Mouse (Mus musculus) hindbrain, embryonic 10.5 days (tissue): ENCODE measurements around the gene Det1. TPM values are rescaled to one million over a fixed set of nuclear protein-coding genes. Genes with fewer than 3 reads are reported as not detected.

Experiments
- DNase-seq: peaks from one replicate; pipeline ENCODE4 v3.0.0-alpha.2; 2017; ENCODE audit warnings: low spot score
- H3K27ac ChIP-seq: fragments of 300-500 bp; sonication (generic); 2 replicates; pipeline ENCODE4 v1.5.1; 2016; ENCODE audit warnings: mild to moderate bottlenecking, moderate library complexity
- H3K27me3 ChIP-seq: fragments of 300-500 bp; sonication (generic); 2 replicates; pipeline ENCODE4 v1.6.1; 2016; ENCODE audit warnings: mild to moderate bottlenecking; ENCODE audit not compliant: poor library complexity, insufficient read depth, severe bottlenecking
- H3K36me3 ChIP-seq: fragments of 300-500 bp; sonication (generic); 2 replicates; pipeline ENCODE4 v1.6.1; 2016; ENCODE audit warnings: mild to moderate bottlenecking, moderate library complexity
- H3K4me1 ChIP-seq: fragments of 300-500 bp; sonication (generic); replicated peaks from 2 replicates; pipeline ENCODE4 v1.6.1; 2016; ENCODE audit warnings: mild to moderate bottlenecking
- H3K4me3 ChIP-seq: fragments of 300-500 bp; sonication (generic); 2 replicates; pipeline ENCODE4 v1.5.1; 2016; ENCODE audit warnings: mild to moderate bottlenecking, moderate library complexity
- H3K9me3 ChIP-seq: fragments of 300-500 bp; sonication (generic); 2 replicates; pipeline ENCODE4 v1.6.1; 2016; ENCODE audit warnings: mild to moderate bottlenecking, moderate library complexity
- WGBS: fragments of 180-500 bp; shearing (Covaris S2); methylation state at CpG from one replicate; pipeline ENCODE4 v1.1.7; 2016; 5-methylcytosine and 5-hydroxymethylcytosine counted together
- polyA plus RNA-seq: library from polyadenylated mRNA; unstranded; fragments of >200 nt; fragmentation: Nextera tagmentation; extraction: Ambion mirVana; gene quantifications from 2 replicates; pipeline ENCODE4 v1.2.1, GENCODE M21; 2016

The Det1 gene
- polyA plus RNA-seq, 1 experiment from 2014 or later = 20.9 TPM

DNA sequence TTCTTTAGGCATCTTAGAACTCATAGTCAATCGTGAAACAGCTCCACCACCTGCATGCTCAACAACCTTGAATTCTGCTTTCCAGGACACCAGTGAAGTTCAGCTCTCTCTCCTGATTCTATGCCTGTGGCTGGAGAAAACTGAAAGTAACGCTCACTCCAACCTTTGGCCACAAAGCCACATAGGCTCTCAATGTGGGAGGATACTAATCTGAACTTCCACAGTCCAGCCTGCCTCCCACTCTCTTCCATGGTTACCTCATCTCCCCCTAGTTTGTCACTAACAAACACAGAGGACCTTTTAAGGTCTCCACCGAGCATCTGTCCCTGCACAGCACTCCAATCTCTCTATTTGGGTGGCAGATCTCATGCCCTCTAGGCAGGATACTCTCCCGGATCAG, 11.4 kb downstream of the Det1 start:
- H3K27ac ChIP-seq = no peak overlapping the region
- DNase-seq = no peak
- whole genome bisulfite sequencing = 92% methylated on average over 4 of the region's 4 CpGs
- H3K9me3 ChIP-seq = no peaks in the 10 kb centered on the region
- H3K36me3 ChIP-seq = peaks cover 61% of the 10 kb centered on the region
- H3K4me1 ChIP-seq = no peaks in the 10 kb centered on the region
- H3K4me3 ChIP-seq = no peak overlapping the region
- H3K27me3 ChIP-seq = no peaks in the 10 kb centered on the region

DNA sequence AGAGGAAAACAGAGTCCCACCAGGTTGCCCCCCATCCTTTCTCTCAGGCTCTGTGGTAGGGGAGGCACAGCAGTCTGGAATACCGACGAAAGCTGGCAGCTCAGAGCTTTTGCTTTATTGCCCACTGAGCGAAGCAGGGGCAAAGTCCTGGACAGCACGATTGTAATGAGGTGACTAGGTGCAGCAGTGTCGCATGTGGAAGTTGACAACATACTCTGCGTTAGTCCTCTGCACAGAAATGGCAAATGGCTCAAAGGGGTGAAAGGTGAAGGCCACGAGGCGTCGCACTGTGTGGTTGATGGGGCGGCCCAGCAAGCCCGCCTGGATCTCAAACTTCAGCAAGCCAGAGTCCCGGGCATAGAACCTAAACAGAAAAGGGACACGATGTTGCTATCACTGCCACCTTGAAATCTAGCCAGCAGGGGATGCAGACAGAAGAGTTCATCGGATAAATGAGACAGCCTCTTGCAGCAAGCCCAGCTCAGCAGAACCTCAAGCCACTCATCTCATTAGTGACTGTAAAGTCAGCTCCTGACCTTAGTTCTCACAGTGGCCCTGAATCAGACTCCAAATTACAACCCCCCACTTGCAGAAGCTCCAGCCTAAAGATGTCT, 19.2 kb downstream of the Det1 start:
- H3K27ac ChIP-seq = no peak overlapping the region
- no peaks in the 10 kb centered on the region for H3K27me3 ChIP-seq
- H3K36me3 ChIP-seq = peaks cover 65% of the 10 kb centered on the region
- H3K4me3 ChIP-seq = no peak overlapping the region
- WGBS = 91% methylated on average over 14 of the region's 14 CpGs
- DNase-seq = no peak
- no peaks in the 10 kb centered on the region for H3K9me3 ChIP-seq
- peaks cover 8% of the 10 kb centered on the region for H3K4me1 ChIP-seq

DNA sequence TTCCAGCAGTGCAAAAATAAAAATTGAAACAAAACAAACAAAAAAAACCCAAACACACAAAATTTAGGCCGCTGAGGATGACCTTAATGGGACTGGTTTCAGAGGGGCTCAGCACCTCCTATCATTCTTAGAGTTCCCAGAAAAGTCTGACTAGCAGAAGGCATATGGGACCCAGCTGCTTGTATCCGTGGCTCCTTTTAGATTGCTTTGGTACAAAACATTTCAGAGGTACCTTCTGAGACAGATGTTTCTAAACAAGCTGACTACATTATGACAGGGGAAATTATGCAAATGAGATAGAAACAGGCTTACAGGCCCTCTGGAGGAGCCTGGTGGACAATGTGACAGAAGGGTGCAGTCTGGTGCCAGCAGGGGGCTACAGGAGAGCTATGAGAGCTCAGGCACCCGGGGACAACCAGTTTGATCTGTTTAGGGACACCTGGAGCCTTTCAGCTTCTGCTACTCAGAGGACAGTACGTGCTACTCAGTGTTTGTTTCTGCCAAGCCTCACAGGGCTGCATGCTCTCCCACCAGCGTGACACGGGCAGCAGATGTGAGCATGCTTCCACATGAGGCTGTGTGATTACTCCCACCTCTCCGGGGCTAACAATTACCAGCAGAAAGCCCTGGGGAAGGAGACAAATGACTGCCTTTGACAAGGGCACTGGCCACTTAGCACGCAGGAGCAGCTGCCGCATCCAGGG, 20.2 kb downstream of the Det1 start:
- WGBS = 67% methylated on average over 9 of the region's 9 CpGs
- Histone ChIP-seq H3K4me3 (no peak overlapping the region), H3K36me3 (peaks cover 66% of the 10 kb centered on the region), H3K9me3 (no peaks in the 10 kb centered on the region), H3K27me3 (no peaks in the 10 kb centered on the region), H3K4me1 (peaks cover 8% of the 10 kb centered on the region), H3K27ac (no peak overlapping the region; the same call in 1 of the 2 replicates)
- peak; percentile 30 for DNase-seq

DNA sequence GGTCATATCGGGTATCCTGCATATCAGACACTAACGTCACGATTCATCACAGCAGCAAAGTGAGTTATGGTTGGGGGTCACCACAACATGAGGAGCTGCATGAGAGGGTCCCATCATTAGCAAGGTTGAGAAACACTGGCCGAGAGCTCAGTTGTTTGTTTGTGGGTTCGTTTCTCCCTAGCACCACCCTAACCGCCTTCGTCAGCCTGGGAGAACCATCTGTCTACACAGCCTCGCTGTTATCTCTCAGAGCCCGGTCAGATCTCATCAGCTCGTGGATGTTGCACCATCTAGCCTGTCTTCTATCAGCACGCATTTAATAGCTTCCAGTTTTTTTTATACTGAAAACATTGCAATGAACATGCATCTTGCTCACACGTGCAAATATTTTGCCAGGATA, 28.7 kb downstream of the Det1 start:
- Histone ChIP-seq H3K27ac (no peak overlapping the region), H3K4me1 (no peaks in the 10 kb centered on the region), H3K27me3 (no peaks in the 10 kb centered on the region), H3K36me3 (peaks cover 8% of the 10 kb centered on the region), H3K9me3 (no peaks in the 10 kb centered on the region), H3K4me3 (no peak overlapping the region)
- DNase-seq = no peak
- WGBS = 85% methylated on average over 12 of the region's 12 CpGs

DNA sequence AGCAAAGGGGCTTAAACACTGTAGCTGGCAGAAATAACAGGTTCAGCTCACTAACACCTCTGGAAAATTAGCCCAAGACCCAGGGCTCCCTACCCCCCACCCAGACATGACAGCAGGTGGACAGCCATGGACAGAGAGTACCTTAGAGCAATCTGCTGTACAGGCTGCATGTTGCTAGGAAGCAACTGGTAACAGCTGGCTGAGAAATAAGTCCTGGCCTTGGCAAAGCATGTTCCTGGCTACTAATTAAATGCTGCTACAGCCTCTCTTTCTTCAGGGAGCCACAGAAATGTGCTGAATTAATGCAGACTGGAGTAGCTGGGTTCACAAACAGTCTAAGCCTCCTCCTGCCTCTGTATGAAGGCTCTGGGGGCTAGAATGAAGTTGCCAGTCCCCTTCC, 32.3 kb downstream of the Det1 start:
- Histone ChIP-seq H3K27ac (no peak overlapping the region), H3K4me1 (no peaks in the 10 kb centered on the region), H3K4me3 (no peak overlapping the region), H3K27me3 (no peaks in the 10 kb centered on the region), H3K9me3 (no peaks in the 10 kb centered on the region), H3K36me3 (no peaks in the 10 kb centered on the region)
- DNase-seq = no peak

DNA sequence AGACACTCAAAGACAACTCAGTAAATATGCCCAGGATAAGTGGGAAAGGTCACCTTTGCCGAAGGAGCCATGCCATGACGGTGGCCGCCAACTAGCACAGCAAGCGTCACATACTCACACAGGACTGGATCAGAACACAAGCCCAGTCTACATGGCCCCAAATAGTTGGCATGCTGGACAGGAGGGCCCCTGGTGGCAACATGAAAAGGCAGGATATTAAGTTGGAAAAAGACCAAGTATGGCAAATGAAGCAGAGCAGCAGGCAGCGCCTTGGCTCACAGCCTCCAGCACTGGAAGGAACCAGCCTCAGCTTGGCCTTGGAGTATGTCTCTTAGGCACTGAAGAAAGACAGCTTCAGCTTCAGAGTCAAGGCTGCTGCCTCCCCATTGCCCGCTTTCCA, 33.3 kb downstream of the Det1 start:
- WGBS = 89% methylated on average over 6 of the region's 6 CpGs
- Histone ChIP-seq H3K4me3 (no peak overlapping the region), H3K36me3 (no peaks in the 10 kb centered on the region), H3K27me3 (no peaks in the 10 kb centered on the region), H3K9me3 (no peaks in the 10 kb centered on the region), H3K4me1 (no peaks in the 10 kb centered on the region), H3K27ac (no peak overlapping the region)
- no peak for DNase-seq

DNA sequence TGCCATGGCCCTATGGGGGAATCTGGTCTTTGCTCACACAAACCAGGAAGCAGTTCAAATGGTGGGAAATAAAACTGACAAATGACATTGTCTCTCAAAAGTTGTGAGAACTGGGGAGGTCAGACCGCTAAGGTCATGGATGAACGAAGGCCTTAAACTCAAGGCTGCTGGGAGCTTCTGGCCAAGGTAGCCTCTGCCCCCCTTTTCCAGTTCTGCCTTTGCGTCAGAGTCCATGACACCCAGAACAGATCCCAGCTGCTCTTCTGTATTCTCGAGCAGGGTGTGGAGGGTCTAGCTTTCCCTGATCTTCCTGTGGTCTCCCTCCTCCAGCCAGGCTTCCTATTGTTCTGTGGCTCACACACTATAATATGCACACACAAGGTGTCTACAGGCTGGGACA, 39.9 kb downstream of the Det1 start:
- WGBS = 79% methylated on average over 4 of the region's 4 CpGs

DNA sequence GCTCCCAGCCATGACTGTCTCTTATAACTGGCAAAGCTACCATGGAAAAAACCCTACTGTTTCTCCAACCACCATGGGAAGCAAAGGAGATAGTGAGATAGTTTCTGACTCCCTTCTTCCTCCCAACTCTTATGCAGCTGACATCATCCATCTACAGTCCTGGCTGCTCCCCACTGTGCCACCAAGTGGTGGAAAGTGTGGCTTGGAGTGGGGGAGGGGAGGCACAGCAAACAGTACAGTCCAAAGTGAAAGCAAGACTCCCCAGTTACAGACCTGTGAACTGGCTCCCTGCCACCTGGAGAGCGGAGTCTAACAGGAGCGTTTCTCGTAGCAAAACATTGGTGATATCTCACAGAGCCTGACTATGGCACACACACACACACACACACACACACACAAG, 43.2 kb downstream of the Det1 start:
- Histone ChIP-seq H3K27me3 (peaks cover 11% of the 10 kb centered on the region; the same call in 1 of the 2 replicates), H3K36me3 (no peaks in the 10 kb centered on the region), H3K9me3 (no peaks in the 10 kb centered on the region), H3K4me3 (no peak overlapping the region), H3K4me1 (0 out of 2 replicates have a peak, but pooled peaks cover 2% of the 10 kb centered on the region), H3K27ac (no peak overlapping the region)
- 84% methylated on average over 3 of the region's 3 CpGs for WGBS
- no peak for DNase-seq

More for the DNA sequence above, 39.9 kb downstream of the Det1 start:
- Histone ChIP-seq H3K36me3 (no peaks in the 10 kb centered on the region), H3K4me3 (no peak overlapping the region), H3K9me3 (no peaks in the 10 kb centered on the region), H3K27me3 (no peaks in the 10 kb centered on the region), H3K4me1 (no peaks in the 10 kb centered on the region), H3K27ac (no peak overlapping the region)
- DNase-seq = no peak

DNA sequence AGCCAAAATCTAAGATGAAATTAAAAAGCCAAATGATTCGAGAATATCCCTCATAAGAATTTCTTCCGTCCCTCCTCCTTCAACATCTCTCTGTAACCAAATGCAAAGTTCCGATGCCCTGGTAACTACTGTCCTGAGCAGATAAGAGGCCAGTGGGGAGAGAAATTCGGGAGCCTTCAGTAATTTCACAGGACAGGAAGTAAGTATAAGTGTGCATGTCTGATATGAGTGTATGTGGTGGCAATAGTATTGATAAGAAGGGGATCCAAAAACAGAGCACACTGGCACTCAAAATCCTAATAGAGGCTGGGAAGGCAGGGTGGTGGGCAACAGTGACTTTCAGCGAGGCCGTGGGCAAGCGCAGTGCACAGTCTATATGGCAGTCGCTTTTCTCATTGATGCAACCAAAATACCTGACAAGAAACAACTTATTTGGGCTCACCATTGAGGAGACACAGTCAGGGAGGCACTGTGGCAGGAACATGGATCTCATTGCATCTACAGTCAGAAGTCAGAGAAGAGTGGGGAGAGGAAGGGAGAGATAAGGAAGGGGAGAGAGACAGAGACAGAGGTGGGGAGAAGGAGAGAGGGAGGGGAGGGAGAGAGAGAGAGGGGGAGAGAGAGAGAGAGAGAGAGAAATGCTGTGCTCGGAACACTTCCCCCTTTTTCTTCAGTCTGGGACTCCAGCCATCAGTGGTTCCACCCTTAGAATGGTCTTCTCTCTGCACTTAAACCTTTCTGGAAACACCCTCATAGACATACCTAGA, 47.1 kb downstream of the Det1 start:
- no peak for DNase-seq
- H3K9me3 ChIP-seq = no peaks in the 10 kb centered on the region
- no peak overlapping the region for H3K4me3 ChIP-seq
- H3K27ac ChIP-seq = no peak overlapping the region
- peaks cover 11% of the 10 kb centered on the region; the same call in 1 of the 2 replicates for H3K27me3 ChIP-seq
- 81% methylated on average over 9 of the region's 9 CpGs for WGBS
- H3K36me3 ChIP-seq = no peaks in the 10 kb centered on the region
- peaks cover 13% of the 10 kb centered on the region; the same call in 1 of the 2 replicates for H3K4me1 ChIP-seq

DNA sequence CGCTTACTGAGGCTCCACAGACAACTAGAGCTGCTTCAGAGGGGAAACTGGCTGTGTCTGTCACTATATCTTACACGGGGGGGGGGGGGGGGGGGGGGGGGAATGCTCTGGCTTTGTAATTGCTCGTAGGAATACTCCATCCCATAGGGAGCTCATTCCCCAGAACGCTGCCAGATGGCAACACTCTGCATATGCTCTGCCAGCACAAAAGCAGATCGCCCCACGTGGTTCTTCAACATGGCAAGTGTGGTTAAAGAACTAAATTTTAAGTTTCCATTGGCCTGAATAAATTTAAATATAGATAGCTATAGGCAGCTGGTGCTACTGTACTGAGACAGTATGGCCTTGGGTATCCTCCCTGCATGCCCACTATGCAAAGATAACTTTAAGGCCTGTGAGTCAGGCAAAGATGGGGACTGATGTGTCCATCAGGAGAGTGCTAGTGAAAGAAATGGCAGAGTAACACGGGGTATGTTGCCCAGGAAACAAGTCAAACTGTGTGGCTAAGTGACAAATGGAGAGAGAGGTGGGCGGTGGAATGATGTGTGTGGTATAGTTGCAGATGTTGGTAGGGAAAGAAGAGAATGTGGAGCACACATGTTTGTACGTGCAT, 49.1 kb downstream of the Det1 start:
- Histone ChIP-seq H3K36me3 (peaks cover 8% of the 10 kb centered on the region), H3K4me1 (peaks cover 13% of the 10 kb centered on the region; the same call in 1 of the 2 replicates), H3K9me3 (no peaks in the 10 kb centered on the region), H3K27me3 (peaks cover 11% of the 10 kb centered on the region; the same call in 1 of the 2 replicates), H3K4me3 (no peak overlapping the region), H3K27ac (no peak overlapping the region)
- no peak for DNase-seq
- WGBS = 47% methylated on average over 9 of the region's 9 CpGs

DNA sequence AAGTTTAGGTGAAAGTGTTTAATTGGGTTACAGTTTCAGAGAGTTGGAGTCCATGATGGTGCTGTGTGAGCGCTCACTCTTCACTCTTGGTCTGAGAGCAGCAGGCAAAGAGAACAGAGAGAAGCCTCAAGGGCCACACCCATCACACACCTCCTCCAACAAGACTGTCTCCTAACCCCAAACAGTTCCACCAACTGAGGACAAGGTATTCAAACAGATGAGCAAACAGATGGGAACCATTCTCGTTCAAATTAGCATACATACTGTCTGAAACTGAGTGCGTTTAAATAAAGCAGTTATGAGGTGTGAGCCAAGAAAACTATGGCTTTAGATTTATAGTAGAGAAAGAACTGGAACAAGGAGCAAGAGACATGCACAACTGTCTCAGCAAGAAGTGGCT, 50.4 kb downstream of the Det1 start:
- peaks cover 8% of the 10 kb centered on the region; the same call in 1 of the 2 replicates for H3K27me3 ChIP-seq
- no peaks in the 10 kb centered on the region for H3K9me3 ChIP-seq
- WGBS = 88% methylated on average over 3 of the region's 3 CpGs
- no peak overlapping the region for H3K27ac ChIP-seq
- peaks cover 22% of the 10 kb centered on the region for H3K36me3 ChIP-seq
- peaks cover 13% of the 10 kb centered on the region; the same call in 1 of the 2 replicates for H3K4me1 ChIP-seq
- no peak for DNase-seq
- H3K4me3 ChIP-seq = no peak overlapping the region

DNA sequence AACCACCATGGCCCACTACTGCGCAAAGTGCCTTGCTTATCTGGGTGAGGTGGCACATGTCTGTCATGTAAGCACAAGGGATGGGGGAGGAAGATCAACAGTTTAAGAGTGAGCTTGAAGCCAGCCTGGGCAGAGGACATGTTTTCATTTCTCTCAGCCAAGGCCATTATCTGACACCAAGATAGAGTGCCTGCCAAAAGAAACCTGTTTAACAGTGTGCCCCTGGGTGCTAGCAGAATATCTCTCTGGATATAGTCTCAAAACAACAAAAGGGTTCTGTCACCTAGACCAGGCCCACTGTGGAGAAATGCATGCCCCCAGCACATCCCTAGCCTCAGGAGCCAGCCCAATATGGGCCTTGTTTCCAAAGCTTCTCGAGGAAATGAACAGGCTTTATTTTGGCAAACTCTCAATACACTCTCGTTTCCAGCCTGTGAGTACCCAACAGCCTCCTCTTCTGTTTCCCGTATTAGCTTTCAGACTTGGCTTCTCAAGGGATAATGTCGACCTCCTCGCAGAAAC, 52.4 kb downstream of the Det1 start:
- H3K27me3 ChIP-seq = no peaks in the 10 kb centered on the region
- peaks cover 13% of the 10 kb centered on the region; the same call in 1 of the 2 replicates for H3K4me1 ChIP-seq
- WGBS = 86% methylated on average over 6 of the region's 6 CpGs
- H3K9me3 ChIP-seq = no peaks in the 10 kb centered on the region
- no peak overlapping the region for H3K27ac ChIP-seq
- DNase-seq = no peak
- peaks cover 42% of the 10 kb centered on the region for H3K36me3 ChIP-seq
- H3K4me3 ChIP-seq = no peak overlapping the region
